Mouse (Mus musculus) midbrain, embryonic 15.5 days (tissue): ENCODE measurements around the gene Chpf. TPM values are rescaled to one million over a fixed set of nuclear protein-coding genes. Genes with fewer than 3 reads are reported as not detected.

Experiments
- polyA plus RNA-seq: library from polyadenylated mRNA; unstranded; fragments of >200 nt; fragmentation: Nextera tagmentation; extraction: Ambion mirVana; gene quantifications from 2 replicates; pipeline ENCODE4 v1.2.1, GENCODE M21; 2015

Gene Chpf
- polyA plus RNA-seq, 1 experiment from 2014 or later: 42.3 TPM

Other genes with a start within 250 kb of the Chpf start
- gene A630095N17Rik, start 247.2 kb downstream of the Chpf start, polyA plus RNA-seq: not detected in 2 replicates
- gene Dnajb2, start 242.9 kb downstream of the Chpf start, polyA plus RNA-seq: 72.9 and 82.1 TPM in 2 replicates
- gene Ptprn, start 214.8 kb downstream of the Chpf start, polyA plus RNA-seq: 24.2 and 26.6 TPM in 2 replicates
- 167 and 169 TPM in 2 replicates for gene Resp18, start 200.9 kb downstream of the Chpf start, polyA plus RNA-seq
- 152 and 162 TPM in 2 replicates for gene Dnpep, start 161.3 kb downstream of the Chpf start, polyA plus RNA-seq
- gene Des, start 119.0 kb downstream of the Chpf start, polyA plus RNA-seq: 1.5 and 2.0 TPM in 2 replicates
- gene Speg, start 104.0 kb downstream of the Chpf start, polyA plus RNA-seq: 20.8 and 21.3 TPM in 2 replicates
- 86.1 and 98.7 TPM in 2 replicates for gene Gmppa, start 43.4 kb downstream of the Chpf start, polyA plus RNA-seq
- 64.4 and 73.2 TPM in 2 replicates for gene Asic4, start 28.9 kb downstream of the Chpf start, polyA plus RNA-seq
- gene Tmem198, start 225 bp upstream of the Chpf start, polyA plus RNA-seq: 59.2 and 60.0 TPM in 2 replicates
- 29.3 and 31.9 TPM in 2 replicates for gene Obsl1, start 27.1 kb upstream of the Chpf start, polyA plus RNA-seq
- gene Inha, start 27.8 kb upstream of the Chpf start, polyA plus RNA-seq: 24.3 and 24.5 TPM in 2 replicates
- 25.7 and 27.7 TPM in 2 replicates for gene Stk11ip, start 42.2 kb upstream of the Chpf start, polyA plus RNA-seq
- 68.8 and 79.6 TPM in 2 replicates for gene Slc4a3, start 67.0 kb upstream of the Chpf start, polyA plus RNA-seq